Mouse (Mus musculus) midbrain, embryonic 13.5 days (tissue): ENCODE data around the gene Togaram2. TPM values are rescaled to one million over a fixed set of nuclear protein-coding genes. Genes with fewer than 3 reads are reported as not detected.
"Not testable (repeated sequence)": the region's sequence is repeated elsewhere in the genome, so short reads cannot be mapped to it uniquely, and the experiment has no call there.

ENCODE experiments used
- ATAC-seq: fragments of 200-750 bp; cut with Nextera tagmentation; 2 replicates; pipeline ENCODE4 v1.8.0; 2017; ENCODE audit warnings: mild to moderate bottlenecking, moderate TSS enrichment, moderate library complexity
- H3K27ac ChIP-seq: fragments of 300-500 bp; sonication (generic); 2 replicates; pipeline ENCODE4 v1.5.1; 2015; ENCODE audit warnings: inconsistent platforms, mild to moderate bottlenecking, moderate library complexity
- H3K27me3 ChIP-seq: fragments of 300-500 bp; sonication (generic); 2 replicates; pipeline ENCODE4 v1.6.1; 2015; ENCODE audit warnings: mild to moderate bottlenecking, inconsistent platforms
- H3K36me3 ChIP-seq: fragments of 300-500 bp; sonication (generic); 2 replicates; pipeline ENCODE4 v1.6.1; 2015; ENCODE audit warnings: mild to moderate bottlenecking, inconsistent platforms
- H3K4me1 ChIP-seq: fragments of 300-500 bp; sonication (generic); replicated peaks from 2 replicates; pipeline ENCODE4 v1.6.1; 2015; ENCODE audit warnings: inconsistent platforms
- H3K4me2 ChIP-seq: fragments of 300-500 bp; sonication (generic); replicated peaks from 2 replicates; pipeline ENCODE4 v1.6.1; 2015; ENCODE audit warnings: moderate library complexity, mild to moderate bottlenecking, inconsistent platforms
- H3K4me3 ChIP-seq: fragments of 300-500 bp; sonication (generic); replicated peaks from 2 replicates; pipeline ENCODE4 v1.5.1; 2015; ENCODE audit warnings: mild to moderate bottlenecking, inconsistent platforms
- H3K9ac ChIP-seq: fragments of 300-500 bp; sonication (generic); replicated peaks from 2 replicates; pipeline ENCODE4 v1.6.1; 2015; ENCODE audit warnings: mild to moderate bottlenecking, inconsistent platforms
- H3K9me3 ChIP-seq: fragments of 300-500 bp; sonication (generic); 2 replicates; pipeline ENCODE4 v1.6.1; 2016; ENCODE audit warnings: mild to moderate bottlenecking, inconsistent platforms
- WGBS: fragments of 180-500 bp; shearing (Covaris S2); methylation state at CpG from one replicate; pipeline ENCODE4 v1.1.7; 2015; 5-methylcytosine and 5-hydroxymethylcytosine counted together
- polyA plus RNA-seq: library from polyadenylated mRNA; unstranded; fragments of >200 nt; fragmentation: Nextera tagmentation; extraction: Ambion mirVana; gene quantifications from 2 replicates; pipeline ENCODE4 v1.2.1, GENCODE M21; 2015

Gene Togaram2
- 0.27 and 0.49 TPM in 2 replicates for polyA plus RNA-seq

DNA sequence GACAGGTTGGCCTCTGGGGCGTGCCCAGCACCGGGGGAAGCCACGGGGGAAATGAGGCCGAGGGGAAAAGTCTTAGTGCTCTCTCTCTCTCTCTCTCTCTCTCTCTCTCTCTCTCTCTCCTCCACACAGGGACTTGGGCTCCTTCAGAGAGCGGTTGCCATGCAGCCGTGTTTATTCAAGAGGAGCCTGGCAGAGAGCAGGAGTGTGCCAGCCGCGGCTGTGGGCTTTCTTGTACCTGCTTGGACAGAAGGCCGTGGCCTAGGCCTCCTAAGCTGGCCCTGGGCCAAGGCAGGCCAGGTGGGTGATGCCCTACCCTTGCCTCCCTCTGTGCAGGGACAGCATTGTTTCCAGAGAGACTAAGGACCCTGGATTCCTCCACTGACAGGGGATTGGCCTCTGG is at the start of gene Togaram2:
Gene Togaram2, plus strand, starts transcription at position 170 of the 400 bp plus-strand sequence.
- no peak within 1 kb of the TSS for H3K4me3 ChIP-seq
- H3K9ac ChIP-seq = no peak within 1 kb of the TSS
- no peaks in the 10 kb centered on the region; the same call in 1 of the 2 replicates for H3K9me3 ChIP-seq
- H3K4me2 ChIP-seq = no peak within 1 kb of the TSS
- peaks cover 3% of the 10 kb centered on the region; the same call in 1 of the 2 replicates for H3K4me1 ChIP-seq
- WGBS = 48% methylated on average over 9 of the region's 9 CpGs
- no peak within 1 kb of the TSS for H3K27ac ChIP-seq
- no peaks in the 10 kb centered on the region for H3K27me3 ChIP-seq
- H3K36me3 ChIP-seq = no peaks in the 10 kb centered on the region
- peak; percentile 19; the same call in 1 of the 2 replicates for ATAC-seq

DNA sequence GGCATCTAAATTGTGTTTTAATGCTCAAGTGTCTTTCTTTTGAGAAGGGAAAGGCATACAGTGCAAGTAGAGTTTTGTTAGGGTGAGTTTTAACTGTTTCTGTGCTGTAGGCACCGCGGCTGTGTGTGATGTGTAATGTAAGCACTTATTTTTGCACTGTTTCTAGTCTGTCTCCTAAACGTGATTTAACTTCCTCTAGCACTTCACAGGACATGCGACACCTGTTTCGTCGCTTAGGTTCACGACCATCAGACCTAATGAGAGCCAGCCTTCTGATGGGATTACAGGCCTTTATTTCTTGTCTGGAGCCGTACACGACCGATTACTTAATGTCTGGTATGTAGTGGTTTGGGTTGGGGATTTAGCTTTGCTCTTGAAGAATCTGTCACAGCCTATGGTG is 41.3 kb upstream of the Togaram2 start:
- H3K36me3 ChIP-seq = peaks cover 76% of the 10 kb centered on the region
- 90% methylated on average over 10 of the region's 10 CpGs for WGBS
- no peaks in the 10 kb centered on the region for H3K27me3 ChIP-seq
- H3K4me2 ChIP-seq = no peak overlapping the region
- H3K9me3 ChIP-seq = no peaks in the 10 kb centered on the region
- H3K4me1 ChIP-seq = no peaks in the 10 kb centered on the region
- H3K9ac ChIP-seq = no peak overlapping the region
- no peak overlapping the region for H3K4me3 ChIP-seq
- ATAC-seq = no peak
- no peak overlapping the region for H3K27ac ChIP-seq

DNA sequence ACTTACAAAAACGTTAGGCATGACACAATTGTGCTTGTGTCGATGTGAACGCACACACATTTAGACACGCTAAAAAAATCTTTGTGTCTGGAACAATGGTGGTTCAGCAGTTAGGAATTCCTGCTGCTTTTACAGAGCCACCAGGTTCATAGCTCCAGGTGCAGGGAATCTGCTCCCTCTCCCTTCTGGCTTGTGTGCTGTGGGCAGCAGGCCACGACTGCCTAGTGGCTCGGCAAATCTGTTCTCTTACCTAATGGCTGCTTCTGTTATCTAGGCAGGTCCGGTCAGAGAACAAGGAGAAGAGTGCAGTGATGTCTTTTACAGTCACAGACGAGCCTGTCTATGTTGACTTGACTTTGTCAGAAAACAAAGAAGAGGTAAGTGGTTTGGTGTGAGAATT is 39.7 kb upstream of the Togaram2 start:
- Histone ChIP-seq H3K4me2 (no peak overlapping the region), H3K27ac (no peak overlapping the region), H3K27me3 (no peaks in the 10 kb centered on the region), H3K36me3 (peaks cover 75% of the 10 kb centered on the region), H3K4me3 (no peak overlapping the region), H3K9me3 (no peaks in the 10 kb centered on the region), H3K4me1 (no peaks in the 10 kb centered on the region), H3K9ac (no peak overlapping the region)
- 88% methylated on average over 8 of the region's 8 CpGs for WGBS
- ATAC-seq = no peak

DNA sequence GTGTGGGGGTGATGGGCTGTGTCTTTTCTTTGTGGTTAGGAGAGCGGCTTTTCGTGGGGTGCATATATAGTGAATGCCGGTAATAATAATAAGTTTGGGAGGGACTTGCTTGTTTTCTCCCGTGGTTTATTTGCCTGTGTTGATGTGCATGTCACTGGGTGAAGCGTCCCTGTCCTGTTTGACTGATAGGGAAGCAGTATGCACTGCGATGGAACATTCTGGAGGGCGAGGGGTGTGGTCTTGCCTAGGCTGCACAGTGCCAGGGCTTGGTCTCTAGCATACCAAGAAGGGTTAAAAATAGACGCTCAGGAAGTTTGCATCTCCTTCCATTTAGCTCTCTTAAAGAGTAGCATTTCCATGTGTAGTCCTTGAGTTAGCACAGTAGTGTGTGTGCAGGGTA is 36.3 kb upstream of the Togaram2 start:
- Histone ChIP-seq H3K4me2 (no peak overlapping the region), H3K4me3 (no peak overlapping the region), H3K27me3 (no peaks in the 10 kb centered on the region), H3K4me1 (no peaks in the 10 kb centered on the region), H3K9ac (no peak overlapping the region), H3K27ac (no peak overlapping the region), H3K36me3 (peaks cover 86% of the 10 kb centered on the region), H3K9me3 (no peaks in the 10 kb centered on the region)
- WGBS = 97% methylated on average over 8 of the region's 8 CpGs
- ATAC-seq = no peak

DNA sequence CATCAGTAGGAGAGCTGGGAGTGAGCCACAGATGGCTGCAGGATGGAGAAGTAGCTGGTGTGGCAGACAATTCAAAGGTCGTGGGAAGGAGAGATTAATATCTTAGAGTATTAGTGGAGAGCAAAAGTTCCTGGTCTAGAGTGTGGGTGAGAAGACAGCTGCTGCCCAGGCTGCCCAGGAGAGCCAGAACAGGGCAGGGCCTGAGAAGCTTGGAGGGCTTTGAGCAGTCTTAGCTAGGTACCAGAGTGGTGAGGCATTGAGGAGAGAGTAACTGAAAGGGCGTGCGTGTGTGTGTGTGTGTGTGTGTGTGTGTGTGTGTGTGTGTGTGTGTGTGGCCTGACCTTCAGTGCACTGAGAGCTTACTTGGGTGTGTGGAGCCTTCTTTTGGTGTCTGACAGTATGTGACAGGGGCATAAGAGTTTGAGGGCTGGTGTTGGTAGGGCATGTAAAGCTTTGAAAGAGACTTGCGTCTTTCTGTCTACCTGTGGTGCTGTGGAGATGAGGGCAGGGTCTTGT is 35.3 kb upstream of the Togaram2 start:
- WGBS = 96% methylated on average over 4 of the region's 4 CpGs
- H3K4me2 ChIP-seq = no peak overlapping the region
- ATAC-seq = no peak

DNA sequence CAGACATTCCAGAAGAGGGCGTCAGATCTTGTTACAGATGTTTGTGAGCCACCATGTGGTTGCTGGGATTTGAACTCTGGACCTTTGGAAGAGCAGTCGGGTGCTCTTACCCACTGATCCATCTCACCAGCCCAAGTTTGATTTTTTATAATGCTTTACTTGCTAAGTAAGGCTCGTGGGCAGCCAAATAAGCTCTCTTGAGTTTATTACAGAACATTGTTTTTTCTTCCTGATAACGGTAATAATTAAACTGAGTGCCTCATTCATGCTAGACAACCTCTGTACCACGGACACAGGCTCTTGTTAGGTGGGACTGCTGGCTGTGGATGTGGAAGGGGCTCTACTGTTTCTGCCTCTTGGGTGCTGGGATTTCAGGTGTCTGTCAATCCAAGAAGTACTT is 34.0 kb upstream of the Togaram2 start:
- not testable (repeated sequence) for H3K27ac ChIP-seq, ATAC-seq, H3K9ac ChIP-seq, H3K4me3 ChIP-seq, H3K4me2 ChIP-seq, H3K4me1 ChIP-seq, H3K27me3 ChIP-seq, H3K9me3 ChIP-seq
- H3K36me3 ChIP-seq = peaks cover 84% of the 10 kb centered on the region
- WGBS = 83% methylated on average over 5 of the region's 5 CpGs

More for the DNA sequence above, 35.3 kb upstream of the Togaram2 start:
- H3K9ac ChIP-seq = no peak overlapping the region
- H3K4me1 ChIP-seq = no peaks in the 10 kb centered on the region
- H3K27ac ChIP-seq = no peak overlapping the region
- no peak overlapping the region for H3K4me3 ChIP-seq
- H3K9me3 ChIP-seq = no peaks in the 10 kb centered on the region
- no peaks in the 10 kb centered on the region for H3K27me3 ChIP-seq
- peaks cover 89% of the 10 kb centered on the region for H3K36me3 ChIP-seq

DNA sequence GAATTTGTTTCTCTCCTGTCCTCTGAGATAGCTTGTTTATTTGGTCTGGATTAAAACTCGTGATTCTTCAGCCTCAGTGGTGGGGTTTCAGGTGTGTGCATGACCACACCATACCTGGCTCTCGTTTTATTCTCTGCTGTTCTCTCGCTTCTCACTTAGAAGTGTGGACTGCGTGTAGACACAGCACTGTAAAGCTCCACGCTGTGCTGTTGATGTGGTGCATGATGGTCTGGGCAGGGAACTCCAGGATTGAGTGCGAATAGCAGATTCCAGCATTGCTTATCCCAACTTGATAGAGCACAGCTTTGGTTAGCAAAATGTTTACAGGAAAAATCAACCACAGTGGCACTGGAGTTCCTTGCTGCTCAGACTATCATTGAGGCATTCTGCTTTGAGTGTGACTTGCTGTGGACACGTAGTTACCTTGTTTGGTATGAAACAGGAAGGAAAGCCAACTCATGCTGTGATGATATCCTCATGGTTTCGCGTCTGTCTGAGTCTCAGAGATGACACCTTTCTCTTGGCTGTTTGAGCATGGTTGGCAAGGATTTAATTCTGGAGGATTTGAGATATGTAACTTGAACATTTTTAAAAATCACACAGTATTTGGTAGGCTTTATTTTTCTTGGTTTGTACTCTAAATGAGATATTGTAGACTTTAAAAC is 32.5 kb upstream of the Togaram2 start:
- Histone ChIP-seq H3K9ac (no peak overlapping the region), H3K9me3 (no peaks in the 10 kb centered on the region), H3K27me3 (no peaks in the 10 kb centered on the region), H3K4me2 (no peak overlapping the region), H3K4me1 (no peaks in the 10 kb centered on the region), H3K4me3 (no peak overlapping the region), H3K36me3 (peaks cover 83% of the 10 kb centered on the region), H3K27ac (no peak overlapping the region)
- ATAC-seq = no peak
- 94% methylated on average over 9 of the region's 9 CpGs for WGBS

DNA sequence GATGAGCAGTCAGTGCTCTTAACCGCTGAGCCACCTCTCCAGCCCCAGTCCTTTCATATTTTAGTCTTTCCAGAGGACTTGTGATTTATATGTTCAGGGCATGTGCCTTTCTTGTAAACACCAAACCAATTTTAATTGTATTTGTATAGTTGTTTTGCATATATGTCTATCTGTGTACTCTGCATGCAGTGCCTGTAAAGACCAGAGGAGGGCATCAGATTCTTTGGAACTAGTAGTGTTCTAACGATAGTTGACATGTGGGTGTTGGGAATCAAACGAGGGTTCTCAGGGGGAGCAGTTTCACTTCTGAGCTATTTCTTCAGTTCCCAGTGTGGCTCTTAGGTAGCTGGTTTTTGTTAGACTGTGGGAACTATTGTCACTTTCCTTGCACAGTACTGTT is 30.9 kb upstream of the Togaram2 start:
- H3K4me2 ChIP-seq = no peak overlapping the region
- no peak overlapping the region for H3K4me3 ChIP-seq
- no peak overlapping the region for H3K27ac ChIP-seq
- 89% methylated on average over 3 of the region's 3 CpGs for WGBS
- no peaks in the 10 kb centered on the region for H3K27me3 ChIP-seq
- ATAC-seq = no peak
- no peaks in the 10 kb centered on the region for H3K4me1 ChIP-seq
- H3K36me3 ChIP-seq = peaks cover 78% of the 10 kb centered on the region
- H3K9ac ChIP-seq = no peak overlapping the region
- H3K9me3 ChIP-seq = no peaks in the 10 kb centered on the region

DNA sequence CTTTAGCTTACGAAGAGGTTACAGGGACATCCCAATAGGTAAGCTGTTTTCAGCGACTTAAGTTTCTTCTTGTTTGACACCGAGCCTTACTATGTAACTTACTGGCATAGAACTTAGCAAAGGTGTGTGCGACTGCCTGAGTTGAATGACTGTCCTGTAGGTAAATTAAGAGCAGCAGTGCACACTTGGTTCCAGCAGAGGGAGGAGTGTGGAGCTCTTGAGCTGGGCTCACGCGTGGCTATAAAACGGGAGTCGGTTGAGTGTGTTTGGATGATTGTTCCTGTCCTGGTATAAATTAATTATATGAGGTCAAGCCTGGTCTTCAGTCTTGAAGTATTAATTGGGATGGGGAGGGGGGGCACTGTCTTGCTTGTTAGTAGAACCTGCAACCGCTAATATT is 23.1 kb upstream of the Togaram2 start:
- no peaks in the 10 kb centered on the region for H3K27me3 ChIP-seq
- H3K9me3 ChIP-seq = no peaks in the 10 kb centered on the region
- 93% methylated on average over 9 of the region's 9 CpGs for WGBS
- no peak overlapping the region for H3K9ac ChIP-seq
- H3K36me3 ChIP-seq = peaks cover 64% of the 10 kb centered on the region
- no peak overlapping the region for H3K27ac ChIP-seq
- H3K4me2 ChIP-seq = no peak overlapping the region
- no peaks in the 10 kb centered on the region for H3K4me1 ChIP-seq
- ATAC-seq = no peak
- no peak overlapping the region for H3K4me3 ChIP-seq

DNA sequence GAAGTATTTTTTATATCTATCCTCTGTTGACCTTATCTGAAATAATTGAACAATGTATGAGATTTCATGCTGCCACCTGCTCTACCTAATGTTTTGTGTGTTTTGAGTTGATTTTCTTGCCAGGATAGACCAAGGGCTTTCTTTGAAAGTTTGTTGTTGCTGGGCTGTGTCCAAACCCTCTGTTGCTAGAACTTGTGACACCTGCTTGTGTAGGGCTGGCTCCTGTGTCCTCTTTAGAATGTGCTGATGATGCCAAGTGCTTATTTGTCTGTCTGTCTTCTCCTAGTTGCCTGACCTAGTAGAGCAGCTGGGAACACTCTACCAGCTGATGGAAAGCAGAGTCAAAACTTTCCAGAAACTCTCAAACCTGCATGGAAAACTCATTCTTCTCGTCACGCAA is 20.6 kb upstream of the Togaram2 start:
- ATAC-seq = no peak
- Histone ChIP-seq H3K4me2 (no peak overlapping the region), H3K27me3 (no peaks in the 10 kb centered on the region), H3K4me3 (no peak overlapping the region), H3K4me1 (no peaks in the 10 kb centered on the region), H3K9me3 (no peaks in the 10 kb centered on the region), H3K9ac (no peak overlapping the region), H3K36me3 (peaks cover 66% of the 10 kb centered on the region), H3K27ac (no peak overlapping the region)
- 89% methylated on average over 2 of the region's 2 CpGs for WGBS

DNA sequence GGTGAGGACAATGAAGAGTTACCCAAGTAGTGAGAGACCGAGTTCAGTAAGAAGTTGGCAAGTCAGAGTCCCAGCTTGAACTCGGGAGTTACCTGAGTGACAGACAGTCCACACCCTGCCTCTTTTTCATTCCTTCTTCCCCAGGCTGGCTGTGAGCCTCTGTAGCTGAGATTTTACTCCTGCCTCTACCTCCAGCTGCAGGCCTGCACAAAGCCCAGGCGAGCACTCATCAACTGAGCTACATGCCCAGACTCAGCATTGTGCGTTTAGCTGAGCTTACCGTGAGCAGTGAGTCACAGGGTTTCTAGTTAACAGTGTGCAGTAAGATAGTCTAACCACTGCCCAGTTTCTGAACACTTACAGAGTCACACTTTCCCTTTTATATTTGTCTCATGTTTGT is 20.1 kb upstream of the Togaram2 start:
- Histone ChIP-seq H3K36me3 (peaks cover 70% of the 10 kb centered on the region), H3K4me2 (no peak overlapping the region), H3K9me3 (no peaks in the 10 kb centered on the region), H3K27me3 (no peaks in the 10 kb centered on the region), H3K4me1 (no peaks in the 10 kb centered on the region), H3K4me3 (no peak overlapping the region), H3K9ac (no peak overlapping the region), H3K27ac (no peak overlapping the region)
- WGBS = 93% methylated on average over 5 of the region's 5 CpGs
- no peak for ATAC-seq

DNA sequence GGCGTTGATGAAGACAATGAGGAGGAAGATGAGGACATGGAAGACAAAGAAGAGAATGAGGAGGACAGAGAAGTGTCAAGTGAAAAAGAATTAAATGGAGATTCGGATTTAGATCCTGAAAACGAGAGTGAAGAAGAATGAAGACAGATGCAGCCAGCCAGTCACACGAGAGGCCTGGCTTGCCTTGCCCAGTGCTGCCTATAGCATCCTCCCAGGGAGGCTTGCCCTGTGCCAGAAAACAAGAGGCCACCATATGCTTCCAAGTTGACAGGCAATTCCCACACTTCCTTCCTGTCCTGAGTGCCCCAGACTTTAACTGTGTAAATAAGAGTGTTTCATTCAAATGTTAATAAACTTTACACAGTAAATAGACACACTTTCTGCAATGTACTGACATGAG is 15.5 kb upstream of the Togaram2 start:
- no peak overlapping the region for H3K4me3 ChIP-seq
- no peak for ATAC-seq
- H3K9ac ChIP-seq = no peak overlapping the region
- H3K4me1 ChIP-seq = no peaks in the 10 kb centered on the region
- 87% methylated on average over 4 of the region's 4 CpGs for WGBS
- H3K27ac ChIP-seq = no peak overlapping the region
- H3K36me3 ChIP-seq = peaks cover 45% of the 10 kb centered on the region
- H3K4me2 ChIP-seq = no peak overlapping the region
- H3K9me3 ChIP-seq = no peaks in the 10 kb centered on the region
- no peaks in the 10 kb centered on the region for H3K27me3 ChIP-seq

DNA sequence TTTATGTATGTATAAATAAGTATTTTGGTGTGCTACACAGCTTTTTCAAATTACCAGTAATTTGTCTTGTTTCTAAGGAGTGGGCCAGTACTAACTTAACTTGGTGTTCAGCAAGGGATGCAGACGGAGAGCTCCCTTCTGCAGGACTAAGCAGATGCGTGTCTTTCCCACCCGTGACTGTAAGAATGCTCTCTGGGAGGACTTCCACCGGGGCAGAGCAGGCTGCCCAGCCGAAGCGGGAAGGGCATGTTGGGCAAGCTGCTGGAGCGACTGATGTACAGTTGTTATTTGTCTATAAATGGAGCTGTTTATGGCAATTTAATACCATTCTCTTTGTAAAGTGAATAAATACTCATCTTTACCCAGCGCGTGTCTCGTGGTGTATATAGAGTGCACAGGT is 14.4 kb upstream of the Togaram2 start:
- H3K27me3 ChIP-seq = no peaks in the 10 kb centered on the region
- peaks cover 36% of the 10 kb centered on the region for H3K36me3 ChIP-seq
- H3K9me3 ChIP-seq = no peaks in the 10 kb centered on the region
- 92% methylated on average over 10 of the region's 10 CpGs for WGBS
- no peaks in the 10 kb centered on the region for H3K4me1 ChIP-seq
- no peak overlapping the region for H3K4me3 ChIP-seq
- ATAC-seq = no peak
- no peak overlapping the region for H3K9ac ChIP-seq
- H3K27ac ChIP-seq = no peak overlapping the region
- no peak overlapping the region for H3K4me2 ChIP-seq
